In the genomic region with DNA sequence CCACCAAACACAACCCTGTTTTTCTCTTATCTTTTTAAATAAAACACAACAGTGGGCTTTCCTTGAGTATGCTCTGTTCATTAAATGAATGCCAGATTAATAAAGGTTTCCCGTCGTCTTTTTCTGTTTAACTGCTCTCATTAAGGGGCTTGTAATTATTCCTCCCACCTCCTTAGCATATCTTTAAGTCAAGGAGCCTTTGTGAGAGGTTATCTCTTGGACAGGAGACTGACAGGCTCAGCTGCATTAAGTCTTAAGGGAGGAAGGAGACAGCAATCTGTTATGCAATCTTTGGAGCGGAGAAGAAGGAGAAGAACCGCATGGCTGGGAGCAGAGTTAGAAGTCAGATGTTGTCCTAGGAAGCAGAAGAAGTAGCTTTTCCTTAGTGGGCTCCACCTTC, we compare ENCODE assay signal across 13 mouse cellular contexts.
"Had no signal": no experiment of that assay in that cellular context is flagged by ENCODE, and none has a peak within 500 bp of the region (broad histone marks: within the 10 kb centered on the region; RNA-seq: fewer than 3 reads in every experiment).

No protein-coding gene starts in this region.

- DNase-seq: layer of hippocampus, postnatal 36 days; left cerebral cortex, postnatal 4 days; lung, adult 18-20 months; thymus, adult 18-20 months; thymus, postnatal 36 days had no signal

- H3K4me3 ChIP-seq: limb, embryonic 12.5 days; limb, embryonic 15.5 days; liver, embryonic 12.5 days; liver, embryonic 15.5 days; megakaryocyte, embryonic 14.5 days; midbrain, embryonic 10.5 days; midbrain, embryonic 13.5 days had no signal

- H3K27ac ChIP-seq: limb, embryonic 12.5 days; limb, embryonic 15.5 days; liver, embryonic 12.5 days; liver, embryonic 15.5 days; midbrain, embryonic 10.5 days; midbrain, embryonic 13.5 days had no signal

- H3K9me3 ChIP-seq: limb, embryonic 12.5 days; limb, embryonic 15.5 days; liver, embryonic 12.5 days; liver, embryonic 15.5 days; midbrain, embryonic 10.5 days; midbrain, embryonic 13.5 days had no signal

- H3K36me3 ChIP-seq: limb, embryonic 12.5 days; limb, embryonic 15.5 days; liver, embryonic 12.5 days; liver, embryonic 15.5 days; midbrain, embryonic 10.5 days; midbrain, embryonic 13.5 days had no signal

- ATAC-seq: liver, embryonic 12.5 days; midbrain, embryonic 13.5 days; midbrain, embryonic 16.5 days had no signal

- H3K4me1 ChIP-seq: megakaryocyte, embryonic 14.5 days had no signal

- H3K9ac ChIP-seq: limb, embryonic 12.5 days; limb, embryonic 15.5 days; liver, embryonic 12.5 days; liver, embryonic 15.5 days; midbrain, embryonic 13.5 days had no signal

- H3K4me2 ChIP-seq: limb, embryonic 12.5 days; limb, embryonic 15.5 days; liver, embryonic 12.5 days; liver, embryonic 15.5 days; midbrain, embryonic 13.5 days had no signal

- H3K27me3 ChIP-seq: limb, embryonic 12.5 days; limb, embryonic 15.5 days; liver, embryonic 12.5 days; liver, embryonic 15.5 days; midbrain, embryonic 13.5 days had no signal
